Mouse (Mus musculus): ENCODE data around the gene Ifi27l2b. TPM values are rescaled to one million over a fixed set of nuclear protein-coding genes. Genes with fewer than 3 reads are reported as not detected.

Gene Ifi27l2b
- polyA plus RNA-seq, 1 experiment, result 0.12 TPM

GRCm38 (mm10) chr12:103408144-103408543, 48.9 kb downstream of the Ifi27l2b start:
- Histone ChIP-seq H3K4me3 (ENCODE audit: insufficient read depth, poor library complexity, severe bottlenecking) (no peak overlapping the region), H3K79me2 (ENCODE audit: control insufficient read depth, insufficient read depth) (no peaks in the 10 kb centered on the region), H3K27me3 (ENCODE audit: control insufficient read depth, insufficient read depth, insufficient read length) (no peaks in the 10 kb centered on the region), H3ac (ENCODE audit: control insufficient read depth, insufficient read length, low read depth) (no peak overlapping the region), H3K36me3 (ENCODE audit: control insufficient read depth, insufficient read depth) (peaks cover 76% of the 10 kb centered on the region), H3K79me3 (ENCODE audit: low read depth) (no peaks in the 10 kb centered on the region)
- no peak for TF ChIP-seq CTCF (IDR thresholded peaks at IDR 0.05; ENCODE audit: control insufficient read depth, insufficient read depth, insufficient read length)
- no peak for TF ChIP-seq FOSL1 (IDR thresholded peaks at IDR 0.05; ENCODE audit: insufficient read depth, low read length, poor library complexity, severe bottlenecking)
- no peak for TF ChIP-seq CEBPB (IDR thresholded peaks at IDR 0.05; ENCODE audit: low read depth)
- no peak for TF ChIP-seq MAX (IDR thresholded peaks at IDR 0.05)
- no peak for TF ChIP-seq MYOD1 (IDR thresholded peaks at IDR 0.05; ENCODE audit: control insufficient read depth, insufficient read length, low read depth)
- no peak for TF ChIP-seq MYOG (IDR thresholded peaks at IDR 0.05; ENCODE audit: control insufficient read depth, extremely low read depth, insufficient read length)
- TF ChIP-seq USF1 (IDR thresholded peaks at IDR 0.05; ENCODE audit: low read depth), result no peak

GRCm38 (mm10) chr12:103407720-103408119, 49.3 kb downstream of the Ifi27l2b start, which contains the start of gene 9330161L09Rik:
Gene 9330161L09Rik, minus strand, starts transcription at chr12:103407820.
- peaks cover 72% of the 10 kb centered on the region for H3K36me3 ChIP-seq (ENCODE audit: control insufficient read depth, insufficient read depth)
- TF ChIP-seq CEBPB (IDR thresholded peaks at IDR 0.05; ENCODE audit: low read depth), result no peak
- no peak for TF ChIP-seq MYOG (IDR thresholded peaks at IDR 0.05; ENCODE audit: control insufficient read depth, extremely low read depth, insufficient read length)
- TF ChIP-seq FOSL1 (IDR thresholded peaks at IDR 0.05; ENCODE audit: insufficient read depth, low read length, poor library complexity, severe bottlenecking), result no peak

GRCm38 (mm10) chr12:103404131-103404530, 52.9 kb downstream of the Ifi27l2b start:
- H3K79me3 ChIP-seq (ENCODE audit: low read depth), result no peaks in the 10 kb centered on the region
- H3K79me2 ChIP-seq (ENCODE audit: control insufficient read depth, insufficient read depth), result no peaks in the 10 kb centered on the region
- no peaks in the 10 kb centered on the region for H3K27me3 ChIP-seq (ENCODE audit: control insufficient read depth, insufficient read depth, insufficient read length)
- H3K36me3 ChIP-seq (ENCODE audit: control insufficient read depth, insufficient read depth), result peaks cover 38% of the 10 kb centered on the region
- H3K4me3 ChIP-seq (ENCODE audit: insufficient read depth, poor library complexity, severe bottlenecking), result no peak overlapping the region
- no peak overlapping the region for H3ac ChIP-seq (ENCODE audit: control insufficient read depth, insufficient read length, low read depth)
- TF ChIP-seq CEBPB (IDR thresholded peaks at IDR 0.05; ENCODE audit: low read depth) (no peak), USF1 (IDR thresholded peaks at IDR 0.05; ENCODE audit: low read depth) (no peak), FOSL1 (IDR thresholded peaks at IDR 0.05; ENCODE audit: insufficient read depth, low read length, poor library complexity, severe bottlenecking) (no peak), MYOD1 (IDR thresholded peaks at IDR 0.05; ENCODE audit: control insufficient read depth, insufficient read length, low read depth) (no peak), CTCF (IDR thresholded peaks at IDR 0.05; ENCODE audit: control insufficient read depth, insufficient read depth, insufficient read length) (no peak), MAX (IDR thresholded peaks at IDR 0.05) (no peak), MYOG (IDR thresholded peaks at IDR 0.05; ENCODE audit: control insufficient read depth, extremely low read depth, insufficient read length) (no peak)

More at GRCm38 (mm10) chr12:103407720-103408119, 49.3 kb downstream of the Ifi27l2b start, which contains the start of gene 9330161L09Rik:
- no peaks in the 10 kb centered on the region for H3K27me3 ChIP-seq (ENCODE audit: control insufficient read depth, insufficient read depth, insufficient read length)
- no peaks in the 10 kb centered on the region for H3K79me2 ChIP-seq (ENCODE audit: control insufficient read depth, insufficient read depth)
- no peak within 1 kb of the TSS for H3ac ChIP-seq (ENCODE audit: control insufficient read depth, insufficient read length, low read depth)
- H3K79me3 ChIP-seq (ENCODE audit: low read depth), result no peaks in the 10 kb centered on the region
- no peak within 1 kb of the TSS for H3K4me3 ChIP-seq (ENCODE audit: insufficient read depth, poor library complexity, severe bottlenecking)

Other genes with a start within 250 kb of the Ifi27l2b start
- gene Prima1, start 215.1 kb downstream of the Ifi27l2b start, polyA plus RNA-seq (2012; fragmentation: generic; extraction: Trizol), result not detected
- not detected for gene Fam181a, start 146.2 kb downstream of the Ifi27l2b start, polyA plus RNA-seq (2012; fragmentation: generic; extraction: Trizol)
- gene Asb2, start 101.2 kb downstream of the Ifi27l2b start, polyA plus RNA-seq (2012; fragmentation: generic; extraction: Trizol), result 0.97 TPM
- 4.5 TPM for gene Otub2, start 68.5 kb downstream of the Ifi27l2b start, polyA plus RNA-seq (2012; fragmentation: generic; extraction: Trizol)
- gene 9330161L09Rik, start 49.4 kb downstream of the Ifi27l2b start, polyA plus RNA-seq (2012; fragmentation: generic; extraction: Trizol), result 0.69 TPM
- gene Ddx24, start 31.4 kb downstream of the Ifi27l2b start, polyA plus RNA-seq (2012; fragmentation: generic; extraction: Trizol), result 68.6 TPM
- 55.2 TPM for gene Ifi27, start 23.0 kb downstream of the Ifi27l2b start, polyA plus RNA-seq (2012; fragmentation: generic; extraction: Trizol)
- 0.53 TPM for gene Ifi27l2a, start 13.5 kb downstream of the Ifi27l2b start, polyA plus RNA-seq (2012; fragmentation: generic; extraction: Trizol)
- 0.09 TPM for gene Ppp4r4, start 75.1 kb upstream of the Ifi27l2b start, polyA plus RNA-seq (2012; fragmentation: generic; extraction: Trizol)
- not detected for gene Serpina10, start 174.2 kb upstream of the Ifi27l2b start, polyA plus RNA-seq (2012; fragmentation: generic; extraction: Trizol)
- gene Serpina6, start 200.0 kb upstream of the Ifi27l2b start, polyA plus RNA-seq (2012; fragmentation: generic; extraction: Trizol), result 0.06 TPM
- not detected for gene Serpina16, start 218.9 kb upstream of the Ifi27l2b start, polyA plus RNA-seq (2012; fragmentation: generic; extraction: Trizol)
- gene Serpina1f, start 238.3 kb upstream of the Ifi27l2b start, polyA plus RNA-seq (2012; fragmentation: generic; extraction: Trizol), result not detected